Mouse (Mus musculus) cerebellum, adult 2 months (tissue): ENCODE results near the gene Kctd2.

Experiments used
- CTCF ChIP-seq: fragments of 200-500 bp; IDR thresholded peaks from 2 replicates; pipeline ENCODE4 v1.5.1; 2011; ENCODE audit warnings: low read depth, mild to moderate bottlenecking, control low read depth, low read length, moderate library complexity, borderline replicate concordance; ENCODE audit not compliant: insufficient read depth
- POLR2A ChIP-seq: fragments of 200-500 bp; IDR thresholded peaks from 2 replicates; pipeline ENCODE4 v1.6.1; 2011; ENCODE audit warnings: low read length, control low read depth, borderline replicate concordance; ENCODE audit not compliant: insufficient read depth

DNA sequence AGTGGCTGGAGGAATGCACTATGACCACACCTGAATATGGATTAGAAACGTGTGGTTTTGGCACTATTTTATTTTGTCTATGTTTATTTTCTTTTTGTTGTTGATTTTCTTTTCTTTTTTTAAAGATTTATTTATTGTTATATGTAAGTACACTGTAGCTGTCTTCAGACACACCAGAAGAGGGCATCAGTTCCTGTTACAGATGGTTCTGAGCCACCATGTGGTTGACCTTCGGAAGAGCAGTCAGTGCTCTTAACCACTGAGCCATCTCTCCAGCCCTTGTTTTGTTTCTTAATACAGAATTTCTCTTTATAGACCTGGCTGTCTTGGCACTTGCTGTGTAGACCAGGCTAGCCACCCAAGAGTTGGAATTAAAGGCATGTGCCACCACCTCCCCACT lies 47.2 kb upstream of the Kctd2 start:
- TF ChIP-seq CTCF: no peak
- no peak for TF ChIP-seq POLR2A
